Mouse (Mus musculus): ENCODE measurements around the gene Tmem106b. TPM values are rescaled to one million over a fixed set of nuclear protein-coding genes. Genes with fewer than 3 reads are reported as not detected.

Tmem106b gene
- total RNA-seq, 2 experiments from 2014 or later = 17.3 to 43.0 TPM

Other genes with a start within 250 kb of the Tmem106b start
- gene Vwde, start 155.2 kb downstream of the Tmem106b start, total RNA-seq (2014; fragmentation: Nextera tagmentation) = not detected in 2 replicates
- gene Vwde, start 155.2 kb downstream of the Tmem106b start, total RNA-seq (2017) = not detected in 2 replicates